Mouse (Mus musculus): ENCODE data around the gene Jade1.
A peak's percentile ranks its signal among the peaks of the same experiment; 100 is the strongest.

Jade1 gene

GRCm38 (mm10) chr3:41552777-41553548, 2.6 kb upstream of the Jade1 start:
- DNase-seq = no peak

- no peak for DNase-seq
These were observed 1.9 kb upstream of the Jade1 start for GRCm38 (mm10) chr3:41553681-41554080.

GRCm38 (mm10) chr3:41554480-41555475, 753 bp upstream of the Jade1 start:
- no peak for DNase-seq

DNA sequence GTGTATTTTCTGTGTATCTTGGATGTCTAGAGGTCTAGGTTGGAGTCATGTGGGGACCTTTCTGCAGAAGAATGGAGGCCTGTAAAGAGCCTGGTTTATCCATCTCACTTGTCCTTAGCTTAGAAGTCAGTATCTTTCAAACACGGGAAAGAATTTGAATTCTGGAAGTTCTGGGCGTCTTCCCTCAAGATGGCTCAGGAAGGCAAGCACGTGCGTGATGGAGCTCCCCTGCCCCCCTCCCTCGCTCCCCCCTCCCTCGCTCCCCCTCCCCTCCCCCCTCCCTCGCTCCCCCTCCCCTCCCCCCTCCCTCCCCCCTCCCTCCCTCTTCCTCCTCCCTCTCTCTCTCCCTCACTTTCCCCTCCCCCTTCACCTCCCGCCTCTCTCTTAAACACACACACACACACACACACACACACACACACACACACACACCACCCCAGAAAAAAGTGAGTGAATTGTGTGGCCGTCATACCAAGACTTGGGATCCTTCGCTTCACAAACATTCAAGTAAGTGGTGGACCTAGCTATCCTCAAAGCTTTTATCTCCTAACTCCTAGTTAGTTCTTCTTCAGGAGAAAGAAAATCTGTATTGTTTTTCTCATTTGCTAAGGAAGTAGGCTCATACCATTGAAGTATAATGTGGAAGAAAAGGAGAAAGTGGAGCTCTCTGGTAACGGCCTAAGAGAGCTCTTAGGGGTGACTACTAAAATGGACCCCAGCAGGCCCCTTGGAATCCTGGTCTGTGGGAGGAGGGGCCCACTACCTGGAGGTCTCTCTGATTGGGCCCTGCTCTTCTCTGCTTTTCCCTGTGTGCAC, 1.1 kb downstream of the Jade1 start:
- no peak for DNase-seq

DNA sequence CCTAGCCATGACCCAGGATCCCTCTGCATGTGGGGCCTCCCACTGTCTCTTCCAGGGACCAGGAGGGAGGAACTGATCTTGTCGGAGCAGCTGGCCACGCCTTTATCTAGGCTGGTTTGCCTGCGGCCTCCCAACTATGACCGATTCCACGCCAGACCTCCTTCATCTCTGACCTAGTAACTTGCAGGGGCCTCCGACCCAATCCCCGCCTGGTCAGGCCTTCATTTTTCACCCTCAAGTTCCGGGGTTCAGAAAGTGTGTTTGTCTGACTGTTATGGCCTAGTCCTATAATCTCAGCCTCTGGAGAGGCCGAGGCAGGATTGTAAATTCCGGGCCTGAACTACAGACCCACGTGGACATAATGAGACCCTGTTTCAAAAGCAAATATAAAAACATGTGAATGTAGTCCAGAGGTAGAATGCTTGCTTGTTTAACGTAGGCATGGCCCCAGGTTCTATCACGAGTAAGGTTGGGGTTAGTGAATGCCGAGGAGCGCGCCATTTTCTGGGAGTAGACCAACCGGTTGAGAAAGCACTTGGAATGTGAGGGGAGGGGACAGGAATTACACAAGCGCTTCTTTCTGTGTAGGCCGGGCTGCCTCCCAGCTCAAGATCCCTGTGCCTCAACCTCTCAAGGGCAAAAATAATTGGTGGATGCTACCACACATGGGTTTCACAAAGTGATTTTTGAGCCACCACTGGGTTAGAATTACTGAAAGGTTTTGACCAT, 1.9 kb downstream of the Jade1 start:
- no peak for DNase-seq

DNA sequence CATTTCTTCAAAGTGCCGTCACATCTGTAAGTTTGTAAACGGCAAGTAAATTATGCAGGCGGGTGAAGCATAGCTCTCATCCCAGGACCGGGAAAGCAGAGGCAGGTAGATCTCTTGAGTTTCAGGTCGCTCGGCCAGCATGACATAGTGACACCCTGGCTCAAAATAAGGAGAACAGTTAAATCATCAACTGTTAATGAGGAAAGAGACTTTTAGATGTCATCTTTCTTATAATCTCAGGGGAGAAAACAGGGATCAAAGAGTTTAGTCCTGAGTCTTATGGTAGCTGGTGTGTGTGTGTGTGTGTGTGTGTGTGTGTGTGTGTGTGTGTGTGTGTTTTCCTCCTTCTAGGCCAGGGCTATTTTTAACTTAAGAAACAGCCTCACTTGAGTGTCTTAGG, 5.0 kb downstream of the Jade1 start:
- no peak for DNase-seq

DNA sequence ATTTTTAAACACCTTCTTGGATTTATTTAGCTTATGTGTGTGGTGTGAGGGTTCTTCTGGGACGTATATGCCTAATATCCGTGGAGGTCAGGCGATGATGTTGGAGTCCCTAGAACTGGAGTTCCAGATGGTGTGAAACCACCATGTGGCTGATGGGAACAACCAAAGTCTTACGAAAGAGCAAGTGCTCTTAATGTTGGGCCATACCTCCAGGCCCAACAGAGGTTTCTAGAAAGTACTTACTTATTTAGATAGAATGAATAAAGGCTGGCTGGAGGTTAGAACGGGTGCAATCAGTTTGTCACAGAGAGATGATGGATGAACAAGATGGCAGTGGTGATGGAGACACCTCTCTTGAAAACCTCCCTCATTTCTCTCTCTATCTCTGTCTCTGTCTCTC, 6.3 kb downstream of the Jade1 start:
- DNase-seq = no peak

GRCm38 (mm10) chr3:41563211-41563931, 7.8 kb downstream of the Jade1 start:
- peak; percentile 81 for DNase-seq

DNA sequence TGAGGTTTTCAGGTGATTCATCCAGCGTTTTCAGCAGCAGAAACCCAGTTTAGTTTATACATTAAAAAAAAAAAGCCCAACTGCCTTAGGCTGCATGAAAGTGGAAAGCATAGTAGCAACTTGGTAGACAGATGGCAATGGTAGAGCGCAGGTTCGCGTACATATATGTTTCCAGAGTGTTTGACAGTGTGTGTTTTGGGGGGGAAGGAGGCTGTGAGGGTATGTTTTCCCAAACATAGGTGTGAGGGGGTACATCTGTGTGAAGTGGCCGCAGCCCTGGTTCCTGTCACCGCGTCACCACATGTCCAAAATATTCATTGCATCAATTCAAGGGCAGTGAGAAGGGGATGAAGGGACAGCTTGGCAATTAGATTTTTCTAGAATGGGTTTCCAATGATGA, 8.5 kb downstream of the Jade1 start:
- DNase-seq = no peak

- peak; percentile 76 for DNase-seq
These were observed 9.1 kb downstream of the Jade1 start for GRCm38 (mm10) chr3:41564471-41565213.

DNA sequence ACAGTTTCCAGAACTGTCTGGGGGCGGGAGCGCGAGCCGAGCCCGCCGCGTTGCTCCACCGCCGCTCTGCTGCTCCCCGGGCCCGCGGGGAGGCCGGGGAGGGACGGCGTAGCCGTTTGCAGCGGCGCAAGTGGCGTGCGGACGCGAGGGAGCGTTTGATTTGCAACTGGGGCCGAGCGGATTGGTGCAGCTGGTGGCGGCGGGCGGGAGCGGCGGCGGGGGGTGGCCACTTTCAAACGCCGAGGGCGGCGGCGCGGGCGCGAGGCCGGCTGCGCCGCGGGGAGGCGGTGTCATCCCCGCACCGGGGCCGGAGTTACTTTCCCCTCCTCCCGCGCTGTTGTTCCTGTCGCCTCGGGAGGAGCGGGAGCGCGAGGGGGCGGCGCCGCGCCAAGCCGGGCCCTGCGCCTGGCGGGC, 9.9 kb downstream of the Jade1 start:
- peak; percentile 91 for DNase-seq

DNA sequence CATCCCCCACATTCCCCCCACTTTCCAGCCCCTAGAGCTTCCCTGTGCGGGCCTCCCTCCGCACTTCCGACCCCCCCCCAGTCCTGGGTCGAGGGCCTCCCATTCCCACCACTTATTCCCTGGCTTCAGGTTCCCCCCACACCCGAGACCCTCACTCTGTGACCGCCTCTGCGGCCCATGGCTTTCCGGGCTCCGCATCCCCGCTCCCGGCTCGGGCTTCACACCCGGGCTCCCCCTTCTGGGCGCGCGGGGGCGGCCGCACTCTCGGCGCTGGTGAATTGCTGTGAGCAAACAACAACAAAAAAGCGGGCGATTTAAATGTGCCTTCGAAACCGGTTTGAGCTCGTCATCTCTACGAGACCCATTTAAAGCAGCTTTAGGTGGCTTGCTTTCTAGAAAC, 10.4 kb downstream of the Jade1 start:
- DNase-seq = peak; percentile 85

DNA sequence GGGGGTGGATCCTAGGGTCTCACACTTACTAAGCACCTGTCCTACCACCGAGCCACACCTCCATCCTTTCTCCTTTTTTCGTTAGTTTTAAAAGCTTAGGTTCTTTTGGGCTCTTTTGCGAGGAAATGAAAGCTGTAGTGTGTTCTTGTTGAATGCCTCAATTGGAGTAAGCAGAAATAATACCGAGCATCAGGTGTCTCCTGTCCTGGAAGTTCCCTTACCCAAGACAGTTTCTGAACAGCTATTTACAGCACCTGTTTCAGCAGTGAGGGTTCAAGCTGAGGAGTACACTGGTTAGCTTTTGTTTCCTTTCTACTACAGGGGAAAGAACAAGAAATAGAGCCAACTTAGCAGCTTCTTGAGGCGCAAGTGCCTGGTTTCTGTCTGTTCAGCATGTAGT, 14.4 kb downstream of the Jade1 start:
- no peak for DNase-seq

DNA sequence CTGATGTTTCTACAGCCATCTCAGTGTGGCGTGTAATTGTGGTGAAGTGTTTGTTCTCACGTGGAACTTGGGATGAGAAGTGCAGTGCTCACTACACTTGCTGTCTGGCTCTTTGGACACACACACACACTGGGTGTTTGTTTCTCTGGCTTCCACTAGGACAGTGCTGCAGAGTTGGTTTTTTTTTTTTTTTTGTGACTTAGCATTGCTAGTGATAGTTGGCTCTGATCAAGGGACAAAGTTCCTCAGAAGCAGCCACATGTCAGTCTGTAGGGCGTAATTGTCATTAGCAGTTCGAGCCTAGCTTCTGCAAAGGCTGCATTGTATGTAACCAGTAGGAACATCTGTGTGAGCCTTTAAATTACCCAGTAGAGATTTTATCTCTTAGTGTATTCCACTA, 16.6 kb downstream of the Jade1 start:
- no peak for DNase-seq

GRCm38 (mm10) chr3:41572968-41573367, 17.4 kb downstream of the Jade1 start:
- no peak for DNase-seq

DNA sequence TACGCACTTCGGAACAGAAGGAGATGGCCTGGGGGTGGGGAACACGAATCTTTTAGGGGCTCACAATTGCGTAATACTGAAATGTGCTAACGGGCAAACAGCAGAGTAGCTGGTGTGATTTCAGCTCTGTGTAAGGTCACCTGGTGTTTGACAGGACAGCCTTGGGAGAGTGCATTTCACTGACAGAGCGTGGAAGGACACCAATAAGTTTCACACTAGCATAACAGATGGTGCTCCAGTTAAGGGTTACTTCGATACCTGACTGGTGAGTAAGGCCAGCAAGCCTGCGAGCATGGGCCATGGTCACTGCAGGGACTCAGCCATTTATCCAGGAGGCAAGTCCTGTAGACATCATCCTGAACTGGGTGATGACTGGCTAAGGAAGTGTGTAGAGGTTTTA, 18.7 kb downstream of the Jade1 start:
- DNase-seq = no peak

GRCm38 (mm10) chr3:41574720-41575435, 19.3 kb downstream of the Jade1 start:
- no peak for DNase-seq

DNA sequence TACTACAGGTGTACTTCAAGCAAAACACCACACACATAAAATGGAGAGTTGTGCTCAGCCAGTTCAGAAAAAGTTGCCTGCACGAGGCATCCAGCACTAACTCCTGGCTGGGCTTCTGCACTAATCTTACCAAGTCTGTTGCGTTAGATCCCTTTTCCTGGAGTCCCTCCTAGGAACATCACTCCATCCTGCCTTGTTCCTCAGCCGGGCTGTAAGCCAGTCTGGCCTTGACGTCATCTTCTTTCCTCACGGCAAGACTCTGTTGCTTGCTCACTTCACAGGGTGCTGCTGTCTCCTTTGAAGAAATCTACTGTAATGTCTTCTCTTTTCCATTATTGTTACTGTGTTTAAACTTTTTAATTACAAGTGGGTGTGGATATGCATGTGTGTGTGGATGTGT, 20.4 kb downstream of the Jade1 start:
- DNase-seq = no peak

GRCm38 (mm10) chr3:41577240-41577639, 21.7 kb downstream of the Jade1 start:
- no peak for DNase-seq

DNA sequence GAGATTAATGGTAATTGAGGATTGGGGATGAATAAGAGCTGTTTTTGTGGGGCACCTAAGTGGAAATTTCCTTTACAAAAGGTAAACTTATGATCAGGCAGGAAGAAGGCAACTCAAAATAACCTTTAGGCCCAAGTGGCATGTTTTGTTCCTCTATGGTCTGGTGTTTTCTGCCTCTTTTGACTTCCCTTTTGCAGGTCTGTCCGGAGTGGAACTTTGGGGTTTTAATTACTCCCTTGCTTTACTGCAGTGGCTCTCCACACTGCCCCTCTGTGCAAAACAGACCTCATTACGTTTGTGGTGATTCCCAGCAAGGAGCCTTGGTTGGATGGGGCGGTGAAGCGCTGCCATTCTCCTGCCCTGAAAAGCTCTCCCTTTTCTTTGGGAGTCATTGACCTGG, 24.3 kb downstream of the Jade1 start:
- DNase-seq = no peak

Data from right cerebral cortex, postnatal 25 days (tissue).